Mouse (Mus musculus) adrenal gland, postnatal 4 days (tissue): ENCODE results near the gene 1700021F07Rik. TPM values are rescaled to one million over a fixed set of nuclear protein-coding genes. Genes with fewer than 3 reads are reported as not detected.

Source experiments
- DNase-seq, 2 experiments: peaks; one replicate each; pipeline ENCODE4 v3.0.0; 2021 to 2022; ENCODE audit warnings: low spot score in 2 of 2, mixed read lengths in 2 of 2
- long read RNA-seq, 2 experiments: library from polyadenylated mRNA; stranded (forward); transcript quantifications; one replicate each; pipeline ENCODE4 v2.0.0; 2021
- total RNA-seq, 2 experiments: library from RNA; stranded (reverse); gene quantifications; 2 replicates each; pipeline ENCODE4 v1.2.3; 2021

Gene 1700021F07Rik
- not detected for total RNA-seq
- long read RNA-seq, experiment 1 = 0 reads
- long read RNA-seq, experiment 2 = 0 reads

DNA sequence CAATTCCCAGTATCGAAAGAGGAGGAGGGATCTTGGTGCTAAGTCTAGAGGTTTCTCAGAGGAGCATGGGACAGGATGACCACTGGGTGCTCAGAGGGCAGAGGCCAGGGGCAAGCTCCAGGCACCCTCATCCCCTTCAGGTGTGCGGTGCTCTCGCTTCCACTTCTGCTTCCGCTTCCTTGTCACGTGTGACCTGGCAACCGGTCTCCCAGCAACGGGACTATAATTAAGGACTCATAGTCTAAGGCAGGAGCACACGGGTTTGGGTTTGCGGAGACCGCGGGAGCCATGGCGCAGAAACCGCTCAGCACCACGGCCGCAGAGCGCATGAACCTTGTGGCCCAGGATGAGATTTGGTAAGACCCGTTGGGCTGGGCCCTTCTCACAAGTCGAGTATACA, at the start of gene 1700021F07Rik:
Gene 1700021F07Rik (plus strand): TSS at position 211 of the 400 bp plus-strand sequence.
- DNase-seq = no peak

DNA sequence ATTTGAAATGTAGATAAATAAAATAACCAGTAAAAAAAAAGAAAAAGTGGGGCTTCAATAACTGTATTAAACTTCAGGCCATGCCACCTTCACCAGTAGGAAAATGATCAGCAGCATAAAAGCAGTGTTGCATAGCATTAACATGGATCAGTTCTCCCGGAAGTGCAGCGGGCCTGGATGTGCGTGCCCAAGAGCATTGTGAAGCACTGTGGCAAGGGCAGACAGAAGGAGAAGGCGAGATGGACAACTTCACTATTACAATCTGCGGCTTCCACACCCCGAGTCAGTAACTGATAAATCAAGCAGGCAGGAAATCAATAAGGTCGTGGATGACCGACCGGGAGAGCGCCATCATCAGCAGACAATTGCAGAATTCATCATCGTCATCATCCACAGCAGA, 49.2 kb upstream of the 1700021F07Rik start:
- no peak for DNase-seq

DNA sequence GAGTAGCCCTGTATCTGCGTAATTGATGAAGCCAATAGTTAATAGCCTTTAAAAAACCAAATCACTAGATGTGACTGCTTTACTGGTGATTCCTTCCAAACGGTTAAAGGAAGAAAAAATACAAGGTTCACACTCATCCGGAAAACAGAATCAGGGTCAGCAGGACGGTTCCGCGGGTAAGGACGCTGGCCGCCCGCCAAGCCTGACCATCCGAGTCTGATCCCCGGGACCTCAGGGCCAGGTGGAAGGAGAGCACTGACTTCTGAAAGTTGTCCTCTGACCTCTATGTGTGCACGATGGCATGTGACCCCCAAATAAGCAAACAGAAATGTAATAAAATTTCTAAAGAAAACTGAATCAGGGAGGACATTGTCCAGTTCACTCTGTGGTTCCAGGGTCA, 43.3 kb upstream of the 1700021F07Rik start:
- no peak for DNase-seq

DNA sequence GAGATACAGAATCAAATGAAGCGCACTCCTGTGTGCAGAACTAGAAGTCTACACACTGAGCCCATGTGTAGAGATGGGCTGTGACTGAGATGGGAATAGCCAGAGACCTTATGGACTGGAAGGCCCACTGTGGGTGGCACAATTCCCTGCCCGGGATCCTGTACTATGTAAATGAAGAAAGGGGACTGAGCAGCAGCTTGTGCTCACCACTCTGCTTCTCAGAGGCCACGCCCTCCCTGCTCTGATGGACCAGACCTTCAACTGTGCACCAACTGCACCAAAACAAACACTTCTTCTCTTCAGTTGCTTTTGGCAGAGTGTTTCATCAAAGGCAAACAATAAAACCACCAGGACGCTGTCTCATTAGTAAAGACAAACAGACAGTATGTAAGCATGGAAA, 37.9 kb upstream of the 1700021F07Rik start:
- DNase-seq = no peak

DNA sequence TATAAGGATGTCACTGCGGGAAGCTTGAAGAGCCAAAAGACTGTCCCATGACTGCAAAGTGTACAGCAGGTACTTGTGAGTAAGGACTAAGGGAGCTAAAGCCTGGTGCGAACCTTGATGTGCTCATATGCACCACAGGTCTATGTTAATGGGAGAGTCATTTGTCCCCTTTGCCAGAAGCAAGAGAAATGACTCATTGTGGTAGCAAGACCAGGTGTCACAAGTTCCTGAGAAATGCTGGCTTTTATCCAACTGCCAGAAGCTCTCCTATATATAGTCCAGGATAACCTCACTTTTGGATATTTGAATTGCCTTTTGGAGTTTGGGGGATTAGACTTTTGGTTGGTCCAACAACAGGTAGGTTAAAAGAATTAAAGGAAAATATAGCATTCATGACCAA, 22.8 kb upstream of the 1700021F07Rik start:
- DNase-seq = no peak

DNA sequence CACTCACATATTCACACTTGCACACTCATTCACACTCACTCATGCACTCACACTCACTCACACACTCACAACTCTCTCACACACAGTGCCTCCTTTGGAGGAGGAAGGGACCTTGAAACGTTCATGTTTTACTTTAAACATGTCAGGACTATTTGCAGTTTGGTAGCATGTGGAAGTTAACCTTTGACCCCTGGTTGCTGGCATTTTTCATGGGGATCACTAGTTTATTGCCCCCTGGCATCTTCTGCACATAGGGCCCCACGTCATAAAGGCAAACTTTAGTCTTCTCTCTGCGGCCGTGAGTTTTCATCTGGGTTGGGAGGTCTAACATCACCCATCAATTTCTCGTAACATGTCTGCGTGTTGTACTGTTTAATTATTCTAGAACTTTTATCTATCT, 8.4 kb upstream of the 1700021F07Rik start:
- no peak for DNase-seq

DNA sequence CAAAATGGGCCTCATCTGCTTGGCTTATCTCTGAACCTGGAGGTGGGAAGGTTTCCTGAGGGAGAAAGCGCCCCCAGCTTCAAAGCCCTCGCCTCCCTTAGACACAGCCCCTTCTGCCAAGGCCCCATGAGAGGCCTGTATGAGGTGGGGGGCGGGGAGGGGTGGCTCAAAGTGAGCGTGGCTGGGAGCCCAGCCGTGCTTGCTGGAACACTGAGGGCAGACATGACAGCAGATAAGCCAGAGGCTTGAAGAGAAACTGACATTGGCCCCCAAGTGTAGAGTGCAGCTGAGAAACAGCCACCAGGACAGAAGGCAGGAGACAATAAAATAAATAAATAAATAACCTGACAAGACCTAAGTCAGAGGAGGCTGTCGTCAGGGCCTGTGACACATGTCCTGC, 7.2 kb upstream of the 1700021F07Rik start:
- DNase-seq = no peak

GRCm38 (mm10) chr2:173516150-173516855, 6.1 kb upstream of the 1700021F07Rik start:
- no peak for DNase-seq

DNA sequence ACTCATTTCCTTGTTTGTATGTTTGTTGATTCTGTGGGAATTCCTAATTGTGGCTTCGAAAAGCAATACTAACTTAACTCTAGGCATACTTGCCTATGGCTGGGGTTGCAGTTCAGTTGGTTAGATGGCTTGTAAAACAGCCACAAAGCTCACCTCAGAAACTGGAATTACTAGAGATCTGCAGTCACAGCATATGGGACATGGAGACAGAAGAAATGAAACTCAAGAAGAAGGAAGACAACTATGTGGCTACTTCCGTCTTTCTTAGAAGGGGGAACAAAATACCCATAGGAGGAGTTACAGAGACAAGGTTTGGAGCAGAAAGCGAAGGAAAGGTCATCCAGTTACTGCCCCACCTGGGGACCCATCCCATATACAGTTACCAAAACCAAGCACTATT, 6.1 kb downstream of the 1700021F07Rik start:
- no peak for DNase-seq

DNA sequence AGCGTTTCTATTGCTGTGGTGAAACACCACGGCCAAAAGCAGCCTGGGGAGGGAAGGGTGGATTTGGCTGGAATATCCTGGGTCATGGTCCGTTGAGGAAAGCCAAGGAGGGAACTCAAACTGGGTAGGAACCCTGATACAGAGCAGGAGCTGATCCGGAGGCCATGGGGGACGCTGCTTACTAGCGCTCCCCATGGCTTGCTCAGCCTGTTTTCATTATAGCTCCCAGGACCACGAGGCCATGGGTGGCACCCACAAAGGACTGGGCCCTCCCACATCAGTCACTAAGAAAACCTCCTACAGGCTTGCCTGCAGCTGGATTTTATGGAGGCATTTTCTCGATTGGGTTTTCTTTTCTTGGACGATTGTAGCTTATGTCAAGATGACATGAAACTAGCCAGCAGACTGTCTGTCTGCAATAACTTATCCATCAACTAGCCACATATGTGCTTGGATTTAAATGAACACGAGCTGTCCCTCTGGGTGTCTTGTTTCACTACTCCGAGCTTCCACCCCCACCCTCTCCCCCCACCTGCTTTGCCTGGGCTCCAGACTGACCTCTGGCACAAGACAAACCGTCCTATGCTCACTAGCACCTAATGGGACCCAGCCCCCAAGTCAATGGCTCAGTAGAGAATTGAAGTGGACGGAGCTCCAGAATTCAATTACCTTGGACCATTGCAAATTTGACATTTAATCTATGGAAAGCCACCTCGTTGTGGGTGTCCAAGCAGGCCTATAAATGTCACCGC, 10.5 kb downstream of the 1700021F07Rik start:
- no peak for DNase-seq

DNA sequence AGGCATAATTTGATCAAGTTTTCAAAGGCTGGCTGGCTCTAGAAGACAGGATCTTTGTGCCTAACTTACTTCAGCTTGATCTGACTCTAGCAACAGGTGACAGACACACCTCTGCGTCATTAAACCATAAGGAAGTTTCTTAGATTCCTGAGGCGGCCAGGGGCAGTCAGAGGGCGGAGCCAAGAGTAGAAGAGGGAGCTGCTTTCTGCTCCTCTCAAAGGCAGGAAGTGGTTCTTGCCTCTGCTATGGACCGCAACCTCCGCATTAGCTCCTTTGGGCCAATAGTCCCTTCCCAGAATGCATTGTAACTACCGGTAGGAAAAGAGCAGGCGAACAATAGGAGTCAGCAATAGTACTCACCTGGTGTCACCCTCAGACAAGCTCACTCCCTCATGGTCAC, 12.2 kb downstream of the 1700021F07Rik start:
- DNase-seq = no peak

- no peak for DNase-seq
Measured at GRCm38 (mm10) chr2:173535390-173535789, 13.0 kb downstream of the 1700021F07Rik start.

GRCm38 (mm10) chr2:173535886-173536285, 13.5 kb downstream of the 1700021F07Rik start:
- no peak for DNase-seq

DNA sequence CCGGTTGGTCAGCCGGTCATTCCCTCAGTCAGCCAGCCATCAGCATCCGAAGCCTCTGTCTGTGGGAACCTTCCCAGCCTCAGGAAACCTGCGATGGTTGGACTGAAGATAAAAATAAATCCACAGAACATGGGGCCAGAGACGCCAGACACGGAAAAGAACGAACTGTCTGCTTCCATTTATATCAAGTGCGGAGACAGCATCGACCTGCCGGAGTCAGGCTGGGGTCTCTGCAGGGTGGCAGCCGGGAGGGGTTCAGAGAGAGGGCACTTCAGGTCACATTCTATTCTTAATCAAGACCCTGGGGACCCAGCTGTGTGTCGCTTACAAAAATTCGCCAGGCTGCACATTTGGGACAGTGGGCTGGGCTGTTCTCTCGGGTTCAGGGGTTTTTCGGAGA, 17.4 kb downstream of the 1700021F07Rik start:
- no peak for DNase-seq

DNA sequence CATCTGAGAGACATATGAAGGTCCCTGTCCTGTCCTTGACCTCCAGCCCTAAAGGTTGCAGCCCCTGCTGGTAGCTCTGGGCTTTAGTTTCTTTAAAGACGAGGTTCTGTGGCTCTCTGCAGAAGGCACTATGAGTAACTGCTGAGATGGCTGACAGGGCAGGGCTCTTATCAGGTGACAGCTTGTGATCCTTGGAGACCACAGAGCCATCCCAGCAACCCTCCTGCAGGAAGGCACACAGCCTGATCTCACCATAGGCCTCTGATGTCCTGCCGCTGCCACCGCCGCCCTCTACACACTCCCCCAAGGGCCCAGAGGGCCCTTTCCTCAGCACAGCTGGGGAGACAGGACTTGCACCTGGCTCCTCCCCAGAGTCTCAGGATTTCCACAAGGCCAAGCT, 19.4 kb downstream of the 1700021F07Rik start:
- no peak for DNase-seq

DNA sequence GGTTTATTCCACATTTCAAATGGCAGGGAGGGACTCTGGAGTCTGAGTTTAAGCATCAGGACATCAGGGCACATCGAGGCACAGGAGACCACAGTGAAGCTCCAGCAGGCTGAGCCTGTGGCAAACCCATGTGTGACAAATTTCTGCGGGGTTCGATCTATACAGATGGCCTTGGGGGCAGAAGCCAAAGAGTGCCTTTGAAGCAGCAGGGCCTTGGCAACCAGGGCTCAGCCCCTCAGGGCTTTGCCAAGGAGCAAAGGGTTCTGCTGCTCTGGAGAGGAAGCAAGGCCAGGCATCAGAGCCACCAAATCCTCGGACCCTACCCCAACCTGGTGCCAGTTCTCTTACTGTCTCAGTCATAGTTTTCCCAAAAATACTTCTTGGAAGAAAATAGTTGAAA, 20.3 kb downstream of the 1700021F07Rik start:
- DNase-seq = no peak

GRCm38 (mm10) chr2:173545992-173546703, 23.8 kb downstream of the 1700021F07Rik start:
- DNase-seq = peak; percentile 55 to 68

GRCm38 (mm10) chr2:173549236-173549635, 26.9 kb downstream of the 1700021F07Rik start:
- no peak for DNase-seq

DNA sequence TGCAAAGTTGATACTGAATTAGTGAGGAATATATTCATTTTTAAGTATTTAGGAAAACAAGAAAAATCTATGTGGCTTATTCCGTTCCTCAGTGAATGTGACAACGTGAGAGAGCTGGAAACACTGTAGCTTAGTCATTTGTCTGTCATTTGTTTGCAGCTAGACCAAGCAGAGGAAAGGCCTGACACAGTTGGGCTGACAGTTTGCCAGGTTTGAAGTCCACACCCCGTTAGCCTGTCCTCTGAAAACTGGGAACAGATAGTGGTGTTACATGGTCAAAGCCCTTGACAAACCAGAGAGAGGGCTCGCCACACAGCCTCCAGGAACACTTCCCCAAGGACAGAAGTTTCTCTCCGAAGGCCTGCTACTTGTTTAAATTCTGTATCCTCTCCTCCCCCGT, 28.3 kb downstream of the 1700021F07Rik start:
- DNase-seq = no peak

DNA sequence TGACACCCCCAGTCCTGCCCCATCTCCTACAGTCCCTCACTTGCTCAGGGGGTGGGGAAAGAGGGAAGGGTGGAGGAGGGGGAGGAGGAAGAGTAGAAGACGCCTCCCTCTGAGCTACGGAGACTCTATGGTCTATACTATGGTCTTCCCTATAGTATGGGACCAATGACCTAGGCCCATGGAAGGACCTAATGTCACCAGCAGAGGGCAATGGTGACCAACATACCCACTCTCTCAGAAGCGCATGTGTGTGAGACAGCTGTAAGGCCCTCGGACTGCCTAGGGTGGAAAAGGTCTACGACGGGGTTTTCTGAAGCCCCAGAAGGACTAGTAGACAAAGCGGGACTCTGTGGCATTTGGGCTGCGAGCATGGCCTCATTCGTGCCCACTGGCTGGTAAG, 31.5 kb downstream of the 1700021F07Rik start:
- no peak for DNase-seq

GRCm38 (mm10) chr2:173558754-173559396, 36.5 kb downstream of the 1700021F07Rik start:
- DNase-seq = no peak
